Mouse (Mus musculus) lung, postnatal 0 days (tissue): ENCODE measurements around the gene Sppl2b.

Experiments used
- CTCF ChIP-seq: IDR thresholded peaks from 2 replicates; pipeline ENCODE4 v1.5.1; 2016; ENCODE audit warnings: antibody characterized with exemption, mild to moderate bottlenecking
- EP300 ChIP-seq: IDR thresholded peaks from 2 replicates; pipeline ENCODE4 v1.6.1; 2016; ENCODE audit warnings: antibody characterized with exemption, mild to moderate bottlenecking, control low read depth

- TF ChIP-seq EP300 (no peak), CTCF (no peak)
Observed at GRCm38 (mm10) chr10:80874035-80874434, 19.0 kb downstream of the Sppl2b start.
